Mouse (Mus musculus) adipocyte (in vitro differentiated cells): ENCODE data around the gene Rab5c.

Experiments
- DNase-seq: peaks from one replicate; pipeline ENCODE4 v3.0.0-alpha.2; 2016; ENCODE audit warnings: low spot score

The Rab5c gene

GRCm38 (mm10) chr11:100738066-100738604 is at the start of gene Rab5c:
Gene Rab5c (minus strand): TSS chr11:100738215.
- DNase-seq, result peak; percentile 100

DNA sequence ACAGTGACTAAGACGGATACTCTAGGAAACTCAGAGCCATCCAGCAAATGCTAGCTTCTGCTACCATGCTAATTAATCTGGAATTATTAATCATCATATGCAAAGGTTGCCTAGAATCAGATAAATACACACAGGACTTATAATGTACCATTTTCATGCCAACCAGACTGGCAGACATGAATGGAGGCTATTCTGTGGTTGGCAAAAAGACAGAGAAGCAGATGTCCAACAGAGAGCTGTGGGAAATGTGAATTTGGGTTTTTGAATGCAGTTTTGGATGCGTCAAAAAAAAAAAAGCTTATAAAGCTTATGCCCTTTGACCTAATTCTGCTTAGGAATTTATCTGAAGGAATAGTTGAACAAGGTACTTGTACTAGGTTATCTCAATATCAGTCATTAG is 47.8 kb upstream of the Rab5c start:
- DNase-seq, result no peak

GRCm38 (mm10) chr11:100784286-100784685 is 46.3 kb upstream of the Rab5c start:
- DNase-seq, result no peak

DNA sequence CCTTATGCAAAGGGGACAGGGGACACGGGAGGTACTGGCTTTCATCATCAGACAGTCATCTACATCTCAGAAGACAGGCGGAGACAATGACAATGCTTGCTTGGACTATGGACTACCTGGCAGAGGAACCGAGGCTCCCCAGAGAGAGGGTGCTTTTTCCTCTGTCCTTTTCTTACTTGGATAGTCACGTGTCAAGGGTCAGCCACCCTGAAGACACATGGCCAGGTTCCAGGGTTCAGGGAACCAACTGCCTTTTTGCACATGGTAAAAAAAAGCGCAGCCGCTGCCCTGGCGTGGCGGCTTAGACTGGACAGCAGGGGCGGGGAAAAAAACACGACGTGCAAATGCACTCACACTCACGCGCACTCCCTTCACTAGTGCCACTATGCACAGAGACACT is 44.6 kb upstream of the Rab5c start:
- no peak for DNase-seq

DNA sequence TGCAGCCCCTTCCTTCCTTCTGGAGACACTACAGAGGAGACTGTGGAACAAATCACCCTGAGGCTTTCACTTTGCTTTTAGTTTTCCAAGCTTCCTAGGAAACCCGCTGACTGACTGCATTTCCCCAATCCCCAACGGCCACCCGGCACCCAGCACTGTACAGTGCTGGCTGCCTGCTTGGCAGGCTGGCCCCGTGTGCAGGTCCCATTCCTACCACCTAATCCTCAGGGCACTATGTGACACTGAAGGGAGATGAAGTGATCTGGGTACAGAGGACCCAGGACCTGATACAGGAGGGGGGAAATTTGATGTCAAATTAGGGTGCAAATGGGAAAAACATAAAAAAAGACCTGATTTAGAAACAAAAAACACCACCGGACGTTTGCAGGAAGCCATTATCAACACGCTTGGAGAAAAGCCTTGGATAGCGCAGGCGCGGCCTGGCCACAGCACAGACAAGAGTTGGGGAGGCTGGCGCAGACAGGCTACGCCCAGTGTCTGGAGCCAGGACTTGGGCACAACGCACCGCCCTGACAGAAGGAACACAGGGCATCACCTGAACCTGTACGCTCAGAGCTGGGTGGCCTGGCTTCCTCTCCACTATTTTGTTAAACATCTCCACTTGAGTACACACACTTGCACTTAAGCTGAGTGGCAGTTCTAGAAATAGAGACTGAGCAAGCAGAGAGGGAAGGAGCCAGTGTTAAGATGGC is 43.9 kb upstream of the Rab5c start:
- no peak for DNase-seq

- DNase-seq, result no peak
Measured at GRCm38 (mm10) chr11:100780247-100780646, 42.2 kb upstream of the Rab5c start.

DNA sequence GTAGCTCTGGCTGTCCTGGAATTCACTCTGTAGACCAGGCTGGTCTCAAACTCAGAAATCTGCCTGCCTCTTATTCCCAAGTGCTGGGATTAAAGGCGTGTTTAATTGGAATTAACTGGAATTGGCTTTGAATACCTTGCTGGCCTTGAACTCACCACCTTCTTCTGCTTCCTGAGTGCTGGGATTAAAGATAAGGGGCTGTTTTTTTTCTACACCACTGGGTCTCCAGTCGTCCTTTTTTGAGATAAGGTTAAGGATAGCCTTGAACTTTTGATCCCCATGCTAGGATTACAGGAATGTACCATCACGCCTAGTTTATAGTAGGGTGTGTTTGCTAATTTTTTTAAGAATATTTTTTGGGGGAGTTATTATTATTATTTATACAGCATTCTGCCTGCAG is 40.1 kb upstream of the Rab5c start:
- no peak for DNase-seq

DNA sequence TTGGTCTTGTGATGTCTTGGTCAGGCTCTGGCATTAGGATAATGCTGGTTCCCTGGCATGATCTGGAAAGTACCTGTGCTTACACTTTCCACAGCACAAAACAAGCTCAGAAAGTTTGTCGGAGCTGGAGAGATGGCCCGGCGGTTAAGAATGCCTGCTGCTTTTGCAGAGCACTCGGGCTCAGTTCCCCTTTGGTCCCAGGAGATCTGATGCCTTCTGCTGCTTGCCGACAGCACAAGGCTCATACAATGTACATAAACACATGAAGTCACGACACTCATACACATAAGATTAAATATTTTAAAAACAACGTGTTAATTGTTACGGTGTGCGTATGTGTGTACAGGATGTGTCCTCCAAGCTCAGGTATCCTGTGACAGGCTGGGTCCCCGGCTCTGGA is 37.9 kb upstream of the Rab5c start:
- DNase-seq, result no peak

DNA sequence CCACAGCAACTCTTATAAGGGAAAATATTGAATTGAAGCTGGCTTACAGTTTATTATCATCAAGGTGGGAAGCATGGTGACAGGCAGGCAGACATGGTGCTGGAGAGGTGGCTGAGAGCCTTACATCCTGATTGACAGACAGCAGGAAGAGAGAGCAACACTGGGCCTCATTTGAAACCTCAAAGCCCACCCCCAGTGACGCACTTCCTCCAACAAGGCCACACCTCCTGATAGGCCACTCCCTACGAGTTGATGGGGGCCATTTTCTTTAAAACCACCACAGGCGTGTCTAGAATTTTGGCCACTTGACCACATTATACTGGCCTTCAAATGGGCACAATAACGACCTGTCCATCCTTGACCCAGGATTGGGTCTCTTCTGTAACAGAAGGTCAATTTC is 36.2 kb upstream of the Rab5c start:
- DNase-seq, result no peak

- DNase-seq, result peak; percentile 81
Measured at GRCm38 (mm10) chr11:100770646-100771408, 32.8 kb upstream of the Rab5c start, which contains the start of gene Ghdc. Gene Ghdc (minus strand): TSS chr11:100770957.

DNA sequence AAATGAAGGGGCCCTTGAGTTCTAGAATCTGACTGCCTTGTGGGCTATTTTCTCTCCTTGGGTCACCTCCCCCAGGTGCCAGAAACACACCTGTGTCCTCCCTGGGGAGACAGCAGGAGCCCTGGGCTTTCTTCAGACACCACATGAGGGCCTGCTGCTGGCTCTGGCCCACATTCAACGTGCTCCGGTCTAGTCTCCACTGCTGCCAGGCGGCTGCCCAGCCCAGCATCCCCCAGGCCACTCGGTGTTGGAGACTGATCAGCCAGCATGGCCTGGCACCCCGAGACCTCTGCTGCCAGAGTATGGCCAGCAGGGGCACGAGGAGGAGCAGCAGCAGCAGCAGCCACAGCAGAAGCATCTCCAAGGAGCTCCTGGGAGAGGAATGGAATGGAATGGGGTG is 32.0 kb upstream of the Rab5c start:
- no peak for DNase-seq

GRCm38 (mm10) chr11:100767871-100768270 is 29.9 kb upstream of the Rab5c start:
- no peak for DNase-seq

DNA sequence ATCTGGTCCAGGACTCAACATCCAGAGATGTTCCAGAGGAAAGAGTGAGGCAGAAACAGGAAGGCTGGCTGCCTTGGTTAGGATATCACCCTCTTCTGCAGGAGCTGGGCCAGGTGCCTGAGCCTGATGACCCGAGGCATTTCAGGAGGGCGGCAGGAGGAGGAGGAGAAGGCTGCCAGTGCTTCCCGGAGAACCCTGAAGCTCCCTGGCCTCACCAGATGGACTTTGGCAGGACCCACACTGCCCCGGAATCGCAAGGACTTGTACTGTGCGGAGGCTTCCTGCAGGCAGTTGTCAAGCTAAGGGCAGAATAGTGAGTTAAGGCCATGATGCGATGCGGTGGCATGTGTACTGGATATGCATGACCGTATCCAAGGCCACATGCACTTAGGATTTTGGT is 28.7 kb upstream of the Rab5c start:
- no peak for DNase-seq

GRCm38 (mm10) chr11:100762831-100763230 is 24.8 kb upstream of the Rab5c start, which contains the start of gene Hcrt:
Gene Hcrt (minus strand): TSS chr11:100762931.
- no peak for DNase-seq

- DNase-seq, result peak; percentile 85
Measured at GRCm38 (mm10) chr11:100761547-100762045, 23.6 kb upstream of the Rab5c start.

GRCm38 (mm10) chr11:100759611-100760233 is 21.7 kb upstream of the Rab5c start, which contains the start of gene Kcnh4:
Gene Kcnh4 (minus strand): TSS chr11:100759942.
- no peak for DNase-seq

DNA sequence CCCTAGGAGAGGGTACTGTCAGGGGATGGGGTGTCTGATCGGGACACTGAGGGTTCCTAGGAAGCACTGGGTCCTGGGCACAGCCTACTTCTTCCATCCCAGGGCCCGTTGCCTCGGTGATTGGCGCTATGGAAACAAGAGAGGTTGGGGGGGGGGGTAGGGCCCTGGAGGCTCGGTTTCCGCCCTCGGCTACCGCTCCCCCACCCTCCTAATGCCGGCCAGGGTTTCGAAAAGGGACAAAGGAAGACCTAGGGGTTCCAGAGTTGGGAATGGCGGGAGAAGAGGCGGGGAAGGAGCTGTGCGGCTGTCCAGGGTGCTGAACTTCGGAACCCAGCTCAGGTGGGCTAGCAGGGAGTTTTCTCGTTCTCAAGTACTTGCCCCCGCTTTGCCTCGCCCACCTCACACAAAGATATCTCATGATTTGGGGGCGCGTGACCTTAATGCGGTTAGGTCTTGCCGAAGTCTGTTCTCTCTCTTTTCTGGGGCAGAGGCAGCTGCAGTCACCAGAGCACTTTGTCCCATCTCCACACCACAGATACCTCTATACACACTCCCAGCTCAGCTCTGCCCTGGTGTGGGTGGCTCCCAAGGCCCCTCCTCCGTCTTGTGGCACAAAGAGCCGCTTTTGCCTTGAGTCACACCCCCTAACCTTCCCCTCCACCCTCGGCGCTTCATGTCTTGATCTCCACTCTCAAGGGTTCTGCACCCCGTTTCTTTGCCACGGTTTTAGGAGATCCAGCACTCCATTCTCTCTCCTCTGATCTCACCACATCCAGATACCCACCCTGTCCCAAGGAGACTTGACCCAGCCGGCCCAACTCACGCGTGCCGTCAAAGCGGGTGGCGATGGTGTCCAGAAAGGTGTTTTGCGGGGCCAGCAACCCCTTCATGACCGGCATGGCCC is 20.9 kb upstream of the Rab5c start:
- peak; percentile 81 for DNase-seq

DNA sequence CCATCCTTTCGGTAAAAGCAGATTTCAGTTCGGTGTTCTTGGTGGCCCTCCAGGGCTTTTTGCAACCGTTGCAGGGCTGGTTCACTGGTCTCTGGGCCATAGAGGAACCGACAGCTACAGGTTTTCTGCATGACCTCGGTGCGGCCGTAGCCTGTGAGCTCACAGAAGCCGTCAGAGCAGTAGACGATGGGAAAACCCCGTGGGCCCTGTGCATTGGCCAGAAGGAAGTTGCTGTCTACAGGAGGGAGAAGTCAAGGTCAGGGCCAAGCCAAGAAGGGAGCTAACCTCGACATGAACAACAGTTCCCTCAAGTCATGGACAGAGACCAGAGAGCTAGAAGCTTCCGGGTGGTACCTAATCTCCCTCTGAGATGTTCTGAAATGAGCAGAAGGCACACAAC is 19.6 kb upstream of the Rab5c start:
- DNase-seq, result no peak

- no peak for DNase-seq
Measured at GRCm38 (mm10) chr11:100756476-100756875, 18.5 kb upstream of the Rab5c start.

DNA sequence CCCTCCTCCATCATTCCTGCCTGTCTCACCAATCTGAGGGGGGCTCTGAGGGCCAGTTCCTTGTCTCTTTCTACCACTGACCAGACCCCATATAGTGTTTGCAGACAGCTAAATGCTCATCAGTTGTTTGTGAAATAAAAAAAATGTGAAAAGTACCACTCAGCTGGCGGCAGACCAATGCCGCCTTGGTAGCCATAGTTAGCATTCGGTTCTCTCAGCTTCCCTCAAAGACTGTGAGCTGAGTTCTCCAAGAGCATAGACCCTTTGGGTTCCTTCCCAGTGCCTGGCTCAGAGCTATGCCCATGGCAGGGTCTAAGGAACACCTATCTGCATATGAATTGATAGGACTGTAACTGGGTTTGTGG is 16.7 kb upstream of the Rab5c start:
- DNase-seq, result no peak

GRCm38 (mm10) chr11:100754021-100754692 is 16.1 kb upstream of the Rab5c start:
- no peak for DNase-seq
